Mouse (Mus musculus): ENCODE results near the gene Myl3. TPM values are rescaled to one million over a fixed set of nuclear protein-coding genes. Genes with fewer than 3 reads are reported as not detected.
A peak's percentile ranks its signal among the peaks of the same experiment; 100 is the strongest.

Gene Myl3
- polyA plus RNA-seq, 1 experiment from 2014 or later = 4,391 TPM

- H3K27ac ChIP-seq (ENCODE audit: low read length) = no peak overlapping the region
- H3K27me3 ChIP-seq (ENCODE audit: control insufficient read depth, insufficient read depth, low read length) = no peaks in the 10 kb centered on the region
- H3K4me3 ChIP-seq (ENCODE audit: low read length) = no peak overlapping the region
- H3K4me1 ChIP-seq (ENCODE audit: control insufficient read depth, insufficient read depth, low read length) = no peaks in the 10 kb centered on the region
- WGBS = 69% methylated on average over 3 of the region's 3 CpGs
- no peak overlapping the region for H3K9ac ChIP-seq (ENCODE audit: low read length)
- peaks cover 7% of the 10 kb centered on the region; the same call in 1 of the 2 replicates for H3K36me3 ChIP-seq (ENCODE audit: control insufficient read depth, insufficient read depth)
- no peaks in the 10 kb centered on the region for H3K9me3 ChIP-seq (replicated peaks; ENCODE audit: control insufficient read depth, low read length)
- ATAC-seq (replicated peaks; ENCODE audit: extremely low read depth, insufficient read depth, low FRiP score) = no peak
- H3K4me2 ChIP-seq (ENCODE audit: low read depth, low read length) = no peak overlapping the region
These were observed 22.9 kb upstream of the Myl3 start for GRCm38 (mm10) chr9:110718810-110719209.

GRCm38 (mm10) chr9:110719977-110720376 is 21.7 kb upstream of the Myl3 start:
- Histone ChIP-seq H3K9me3 (replicated peaks; ENCODE audit: control insufficient read depth, low read length) (no peaks in the 10 kb centered on the region), H3K4me1 (ENCODE audit: control insufficient read depth, insufficient read depth, low read length) (no peaks in the 10 kb centered on the region; the same call in 1 of the 2 replicates), H3K36me3 (ENCODE audit: control insufficient read depth, insufficient read depth) (peaks cover 11% of the 10 kb centered on the region), H3K4me3 (ENCODE audit: low read length) (no peak overlapping the region), H3K27ac (ENCODE audit: low read length) (no peak overlapping the region), H3K9ac (ENCODE audit: low read length) (no peak overlapping the region), H3K4me2 (ENCODE audit: low read depth, low read length) (no peak overlapping the region), H3K27me3 (ENCODE audit: control insufficient read depth, insufficient read depth, low read length) (no peaks in the 10 kb centered on the region)
- WGBS = 62% methylated on average over 5 of the region's 5 CpGs
- ATAC-seq (replicated peaks; ENCODE audit: extremely low read depth, insufficient read depth, low FRiP score) = no peak; the same call in 1 of the 2 replicates

- H3K9ac ChIP-seq (ENCODE audit: low read length) = no peak overlapping the region
- H3K4me2 ChIP-seq (ENCODE audit: low read depth, low read length) = no peak overlapping the region
- no peak overlapping the region for H3K27ac ChIP-seq (ENCODE audit: low read length)
- H3K9me3 ChIP-seq (replicated peaks; ENCODE audit: control insufficient read depth, low read length) = no peaks in the 10 kb centered on the region
- ATAC-seq (replicated peaks; ENCODE audit: extremely low read depth, insufficient read depth, low FRiP score) = no peak
- H3K36me3 ChIP-seq (ENCODE audit: control insufficient read depth, insufficient read depth) = peaks cover 7% of the 10 kb centered on the region
- no peaks in the 10 kb centered on the region for H3K27me3 ChIP-seq (ENCODE audit: control insufficient read depth, insufficient read depth, low read length)
- no peak overlapping the region for H3K4me3 ChIP-seq (ENCODE audit: low read length)
- WGBS = 87% methylated on average over 10 of the region's 10 CpGs
- H3K4me1 ChIP-seq (ENCODE audit: control insufficient read depth, insufficient read depth, low read length) = peaks cover 10% of the 10 kb centered on the region
These were observed 19.6 kb upstream of the Myl3 start for GRCm38 (mm10) chr9:110722060-110722459.

GRCm38 (mm10) chr9:110725721-110726135 is 15.9 kb upstream of the Myl3 start:
- H3K27ac ChIP-seq (ENCODE audit: low read length) = no peak overlapping the region
- ATAC-seq (replicated peaks; ENCODE audit: extremely low read depth, insufficient read depth, low FRiP score) = peak; percentile 20; the same call in 1 of the 2 replicates
- H3K36me3 ChIP-seq (ENCODE audit: control insufficient read depth, insufficient read depth) = peaks cover 7% of the 10 kb centered on the region
- H3K4me2 ChIP-seq (ENCODE audit: low read depth, low read length) = no peak overlapping the region
- H3K4me3 ChIP-seq (ENCODE audit: low read length) = no peak overlapping the region
- H3K9ac ChIP-seq (ENCODE audit: low read length) = no peak overlapping the region
- H3K9me3 ChIP-seq (replicated peaks; ENCODE audit: control insufficient read depth, low read length) = no peaks in the 10 kb centered on the region
- peaks cover 10% of the 10 kb centered on the region for H3K4me1 ChIP-seq (ENCODE audit: control insufficient read depth, insufficient read depth, low read length)
- WGBS = 32% methylated on average over 9 of the region's 9 CpGs
- H3K27me3 ChIP-seq (ENCODE audit: control insufficient read depth, insufficient read depth, low read length) = peaks cover 5% of the 10 kb centered on the region

- no peak overlapping the region for H3K4me2 ChIP-seq (ENCODE audit: low read depth, low read length)
- H3K36me3 ChIP-seq (ENCODE audit: control insufficient read depth, insufficient read depth) = peaks cover 7% of the 10 kb centered on the region
- no peak overlapping the region for H3K27ac ChIP-seq (ENCODE audit: low read length)
- H3K9me3 ChIP-seq (replicated peaks; ENCODE audit: control insufficient read depth, low read length) = no peaks in the 10 kb centered on the region
- H3K4me3 ChIP-seq (ENCODE audit: low read length) = no peak overlapping the region
- peaks cover 5% of the 10 kb centered on the region for H3K27me3 ChIP-seq (ENCODE audit: control insufficient read depth, insufficient read depth, low read length)
- peaks cover 11% of the 10 kb centered on the region for H3K4me1 ChIP-seq (ENCODE audit: control insufficient read depth, insufficient read depth, low read length)
- no peak for ATAC-seq (replicated peaks; ENCODE audit: extremely low read depth, insufficient read depth, low FRiP score)
- no peak overlapping the region for H3K9ac ChIP-seq (ENCODE audit: low read length)
- 55% methylated on average over 33 of the region's 33 CpGs for WGBS
These were observed 14.8 kb upstream of the Myl3 start for GRCm38 (mm10) chr9:110726867-110727266.

- Histone ChIP-seq H3K9me3 (replicated peaks; ENCODE audit: control insufficient read depth, low read length) (no peaks in the 10 kb centered on the region), H3K27ac (ENCODE audit: low read length) (no peak overlapping the region), H3K9ac (ENCODE audit: low read length) (no peak overlapping the region), H3K36me3 (ENCODE audit: control insufficient read depth, insufficient read depth) (no peaks in the 10 kb centered on the region), H3K4me3 (ENCODE audit: low read length) (no peak overlapping the region), H3K27me3 (ENCODE audit: control insufficient read depth, insufficient read depth, low read length) (peaks cover 5% of the 10 kb centered on the region), H3K4me2 (ENCODE audit: low read depth, low read length) (no peak overlapping the region), H3K4me1 (ENCODE audit: control insufficient read depth, insufficient read depth, low read length) (peaks cover 26% of the 10 kb centered on the region)
- WGBS = 19% methylated on average over 8 of the region's 8 CpGs
- no peak for ATAC-seq (replicated peaks; ENCODE audit: extremely low read depth, insufficient read depth, low FRiP score)
These were observed 11.8 kb upstream of the Myl3 start for GRCm38 (mm10) chr9:110729841-110730240.

GRCm38 (mm10) chr9:110731859-110732258 is 9.8 kb upstream of the Myl3 start:
- Histone ChIP-seq H3K36me3 (ENCODE audit: control insufficient read depth, insufficient read depth) (no peaks in the 10 kb centered on the region), H3K4me3 (ENCODE audit: low read length) (no peak overlapping the region), H3K4me2 (ENCODE audit: low read depth, low read length) (peak overlapping the region; percentile 80; the same call in 1 of the 2 replicates), H3K27me3 (ENCODE audit: control insufficient read depth, insufficient read depth, low read length) (peaks cover 5% of the 10 kb centered on the region), H3K9ac (ENCODE audit: low read length) (no peak overlapping the region), H3K4me1 (ENCODE audit: control insufficient read depth, insufficient read depth, low read length) (peaks cover 16% of the 10 kb centered on the region), H3K9me3 (replicated peaks; ENCODE audit: control insufficient read depth, low read length) (no peaks in the 10 kb centered on the region), H3K27ac (ENCODE audit: low read length) (no peak overlapping the region; the same call in 1 of the 2 replicates)
- 51% methylated on average over 4 of the region's 4 CpGs for WGBS
- no peak for ATAC-seq (replicated peaks; ENCODE audit: extremely low read depth, insufficient read depth, low FRiP score)

- Histone ChIP-seq H3K4me1 (ENCODE audit: control insufficient read depth, insufficient read depth, low read length) (peaks cover 16% of the 10 kb centered on the region), H3K27me3 (ENCODE audit: control insufficient read depth, insufficient read depth, low read length) (peaks cover 3% of the 10 kb centered on the region), H3K4me2 (ENCODE audit: low read depth, low read length) (peak overlapping the region; percentile 80), H3K36me3 (ENCODE audit: control insufficient read depth, insufficient read depth) (no peaks in the 10 kb centered on the region), H3K9ac (ENCODE audit: low read length) (peak overlapping the region; percentile 70), H3K27ac (ENCODE audit: low read length) (peak overlapping the region; percentile 60; the same call in 1 of the 2 replicates), H3K4me3 (ENCODE audit: low read length) (peak overlapping the region; percentile 47), H3K9me3 (replicated peaks; ENCODE audit: control insufficient read depth, low read length) (no peaks in the 10 kb centered on the region)
- under 1% methylated on average over 26 of the region's 26 CpGs for WGBS
- ATAC-seq (replicated peaks; ENCODE audit: extremely low read depth, insufficient read depth, low FRiP score) = peak; percentile 94
These were observed 9.0 kb upstream of the Myl3 start for GRCm38 (mm10) chr9:110732623-110733022.

- Histone ChIP-seq H3K9ac (ENCODE audit: low read length) (peak overlapping the region; percentile 70), H3K4me2 (ENCODE audit: low read depth, low read length) (peak overlapping the region; percentile 80), H3K4me3 (ENCODE audit: low read length) (peak overlapping the region; percentile 47), H3K36me3 (ENCODE audit: control insufficient read depth, insufficient read depth) (no peaks in the 10 kb centered on the region), H3K27me3 (ENCODE audit: control insufficient read depth, insufficient read depth, low read length) (no peaks in the 10 kb centered on the region), H3K9me3 (replicated peaks; ENCODE audit: control insufficient read depth, low read length) (no peaks in the 10 kb centered on the region), H3K27ac (ENCODE audit: low read length) (peak overlapping the region; percentile 60; the same call in 1 of the 2 replicates), H3K4me1 (ENCODE audit: control insufficient read depth, insufficient read depth, low read length) (peaks cover 16% of the 10 kb centered on the region)
- WGBS = 7% methylated on average over 8 of the region's 8 CpGs
- 0 out of 2 replicates have a peak, but pooled peaks have one; percentile 9 for ATAC-seq (replicated peaks; ENCODE audit: extremely low read depth, insufficient read depth, low FRiP score)
These were observed 8.6 kb upstream of the Myl3 start for GRCm38 (mm10) chr9:110733102-110733501.

All from heart, embryonic 16.5 days (tissue).